Mouse (Mus musculus): ENCODE results near the gene Pxylp1. TPM values are rescaled to one million over a fixed set of nuclear protein-coding genes. Genes with fewer than 3 reads are reported as not detected.

Pxylp1 gene
- polyA plus RNA-seq, 1 experiment from 2014 or later, result 15.8 TPM

DNA sequence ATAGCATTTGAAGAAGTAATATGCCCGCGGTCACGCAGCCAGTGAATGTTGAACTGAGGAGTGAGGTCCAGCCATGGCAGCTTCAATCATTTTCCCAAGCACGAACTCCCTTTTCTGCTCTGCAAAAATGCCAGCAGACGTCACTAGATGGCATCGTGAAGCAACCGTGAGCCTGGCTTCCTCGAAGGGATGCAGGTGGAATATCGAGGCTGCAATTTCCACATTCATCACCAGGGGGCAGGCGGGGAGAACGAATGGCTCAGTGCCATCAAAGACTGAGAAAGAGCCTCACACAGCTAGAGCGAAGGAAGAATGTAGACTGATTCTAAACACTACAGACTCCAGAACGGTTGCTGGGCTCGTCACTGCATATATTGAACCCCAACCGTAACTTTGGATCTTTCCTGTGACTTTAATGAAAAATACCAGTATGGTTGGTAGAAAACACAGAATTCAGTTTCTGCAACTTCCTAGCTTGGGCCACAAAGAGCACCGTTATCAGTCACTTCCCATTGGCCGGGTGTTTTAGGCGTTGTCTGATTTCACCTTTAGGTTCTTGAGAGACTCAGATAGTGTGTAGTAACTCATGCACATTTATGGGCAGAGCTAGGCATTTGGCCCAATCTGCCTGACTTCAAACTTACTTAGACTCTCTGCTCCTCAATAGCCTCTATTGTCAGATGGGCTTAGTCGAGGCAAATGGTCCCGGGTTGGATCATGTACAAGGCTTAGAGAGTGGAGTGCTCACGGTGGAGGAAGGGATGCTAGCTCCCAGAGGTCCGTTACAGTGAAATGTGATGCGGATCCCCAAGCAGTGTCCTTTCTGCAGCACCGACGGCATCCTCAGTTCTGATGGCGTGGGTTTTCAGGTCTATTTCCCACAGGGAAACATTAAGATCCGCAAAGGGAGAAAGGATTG, 24.4 kb upstream of the Pxylp1 start:
- peak; percentile 85 for ATAC-seq (ENCODE audit: low read depth)
- no peak overlapping the region for H3K27ac ChIP-seq (ENCODE audit: low read length)
- H3K9me3 ChIP-seq (ENCODE audit: control insufficient read depth, low read length), result peaks cover 5% of the 10 kb centered on the region; the same call in 1 of the 2 replicates
- no peak overlapping the region for H3K4me2 ChIP-seq (ENCODE audit: low read depth, low read length)
- H3K4me3 ChIP-seq (ENCODE audit: low read length), result no peak overlapping the region
- H3K4me1 ChIP-seq (replicated peaks; ENCODE audit: control insufficient read depth, insufficient read depth, low read length), result no peaks in the 10 kb centered on the region
- no peaks in the 10 kb centered on the region for H3K27me3 ChIP-seq (ENCODE audit: control insufficient read depth, insufficient read depth, low read depth, low read length)
- H3K9ac ChIP-seq (ENCODE audit: low read length), result no peak overlapping the region
- 35% methylated on average over 27 of the region's 27 CpGs for WGBS
- H3K36me3 ChIP-seq (ENCODE audit: control insufficient read depth, insufficient read depth, low read length), result no peaks in the 10 kb centered on the region

DNA sequence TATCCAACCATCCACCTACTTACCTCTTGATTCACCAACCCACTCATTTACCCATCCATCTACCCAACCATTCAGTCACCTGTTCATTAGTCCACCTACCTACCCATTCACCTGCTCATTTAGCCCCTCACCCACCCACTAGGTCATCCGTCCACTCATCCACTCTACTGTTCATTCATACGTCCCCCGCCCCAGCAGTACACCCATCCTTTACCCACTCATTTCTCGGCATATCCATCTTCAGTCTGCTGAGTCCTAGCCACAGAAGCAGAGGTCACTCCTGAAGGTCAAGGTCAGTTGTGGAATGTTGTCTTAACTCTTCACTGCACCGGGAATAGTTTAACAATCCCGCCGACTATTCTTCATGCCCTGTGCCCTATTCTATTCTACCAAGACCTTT, 23.6 kb upstream of the Pxylp1 start:
- Histone ChIP-seq H3K27me3 (ENCODE audit: control insufficient read depth, insufficient read depth, low read depth, low read length) (no peaks in the 10 kb centered on the region), H3K4me3 (ENCODE audit: low read length) (no peak overlapping the region), H3K9me3 (ENCODE audit: control insufficient read depth, low read length) (peaks cover 5% of the 10 kb centered on the region; the same call in 1 of the 2 replicates), H3K27ac (ENCODE audit: low read length) (no peak overlapping the region), H3K36me3 (ENCODE audit: control insufficient read depth, insufficient read depth, low read length) (no peaks in the 10 kb centered on the region), H3K9ac (ENCODE audit: low read length) (no peak overlapping the region), H3K4me1 (replicated peaks; ENCODE audit: control insufficient read depth, insufficient read depth, low read length) (no peaks in the 10 kb centered on the region), H3K4me2 (ENCODE audit: low read depth, low read length) (no peak overlapping the region)
- 33% methylated on average over 7 of the region's 7 CpGs for WGBS
- ATAC-seq (ENCODE audit: low read depth), result 0 out of 2 replicates have a peak, but pooled peaks have one; percentile 38

DNA sequence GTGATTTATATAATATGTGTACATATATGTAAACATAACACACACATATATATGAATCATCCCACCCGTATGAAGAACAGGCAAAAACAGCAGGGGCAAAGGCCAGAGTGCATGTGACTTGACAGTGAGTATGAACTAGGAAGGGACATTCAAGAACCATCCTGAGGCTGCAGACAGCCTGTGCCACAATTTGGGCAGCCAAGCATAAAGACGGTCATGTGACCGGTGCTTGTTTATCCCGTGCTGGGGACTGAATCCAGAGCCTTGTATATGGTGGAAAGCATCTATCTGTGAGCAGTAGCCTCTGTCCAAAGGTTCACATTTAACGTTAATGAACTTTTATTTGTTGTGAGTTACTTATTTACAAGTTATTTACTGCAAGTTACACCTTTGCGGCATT, 22.4 kb upstream of the Pxylp1 start:
- Histone ChIP-seq H3K4me3 (ENCODE audit: low read length) (no peak overlapping the region), H3K9me3 (ENCODE audit: control insufficient read depth, low read length) (peaks cover 5% of the 10 kb centered on the region; the same call in 1 of the 2 replicates), H3K4me1 (replicated peaks; ENCODE audit: control insufficient read depth, insufficient read depth, low read length) (no peaks in the 10 kb centered on the region), H3K36me3 (ENCODE audit: control insufficient read depth, insufficient read depth, low read length) (no peaks in the 10 kb centered on the region), H3K27me3 (ENCODE audit: control insufficient read depth, insufficient read depth, low read depth, low read length) (no peaks in the 10 kb centered on the region), H3K27ac (ENCODE audit: low read length) (no peak overlapping the region), H3K9ac (ENCODE audit: low read length) (no peak overlapping the region), H3K4me2 (ENCODE audit: low read depth, low read length) (no peak overlapping the region)
- WGBS, result 82% methylated on average over 6 of the region's 6 CpGs
- ATAC-seq (ENCODE audit: low read depth), result no peak

DNA sequence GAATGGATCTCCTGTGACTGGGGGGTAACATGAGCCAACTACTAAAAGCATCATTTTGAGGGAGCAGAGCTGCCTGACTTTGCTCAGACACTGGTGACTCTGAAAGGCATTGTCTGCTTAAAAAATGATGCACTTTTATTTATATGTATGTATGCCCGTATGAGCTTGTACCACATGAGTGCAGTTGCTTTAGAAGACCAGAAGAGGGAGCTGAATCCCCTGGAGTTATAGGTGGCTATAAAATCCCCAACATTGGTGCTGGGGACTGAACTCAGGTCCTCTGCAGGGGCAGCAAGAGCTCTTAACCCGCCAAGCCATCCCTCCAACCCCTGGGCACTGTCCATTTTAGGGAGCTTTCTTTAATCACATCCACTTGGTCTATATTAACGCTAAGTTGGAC, 21.5 kb upstream of the Pxylp1 start:
- no peak overlapping the region for H3K9ac ChIP-seq (ENCODE audit: low read length)
- no peak overlapping the region for H3K27ac ChIP-seq (ENCODE audit: low read length)
- no peaks in the 10 kb centered on the region for H3K36me3 ChIP-seq (ENCODE audit: control insufficient read depth, insufficient read depth, low read length)
- no peaks in the 10 kb centered on the region for H3K9me3 ChIP-seq (ENCODE audit: control insufficient read depth, low read length)
- H3K4me1 ChIP-seq (replicated peaks; ENCODE audit: control insufficient read depth, insufficient read depth, low read length), result no peaks in the 10 kb centered on the region
- WGBS, result 77% methylated on average over 3 of the region's 3 CpGs
- ATAC-seq (ENCODE audit: low read depth), result no peak
- no peak overlapping the region for H3K4me2 ChIP-seq (ENCODE audit: low read depth, low read length)
- H3K27me3 ChIP-seq (ENCODE audit: control insufficient read depth, insufficient read depth, low read depth, low read length), result no peaks in the 10 kb centered on the region
- H3K4me3 ChIP-seq (ENCODE audit: low read length), result no peak overlapping the region

DNA sequence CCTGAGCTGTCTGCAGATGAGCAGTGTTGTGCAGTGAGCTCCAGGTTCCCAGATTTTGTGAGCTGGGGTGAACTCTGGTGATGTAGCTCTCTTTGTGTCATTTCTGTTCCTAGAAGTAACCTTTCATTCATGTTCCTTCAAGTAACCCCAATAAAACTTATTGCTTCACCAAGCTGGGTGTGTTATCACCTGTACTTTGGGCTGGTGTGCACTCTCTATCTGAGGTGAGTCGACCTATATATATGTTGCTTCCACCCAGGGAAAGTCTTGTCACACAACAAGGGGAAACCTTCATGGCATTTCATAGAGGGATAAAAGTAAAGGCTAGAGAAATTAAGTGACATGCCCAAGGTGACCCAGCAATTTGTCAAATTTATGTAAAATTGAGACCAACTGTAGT, 17.0 kb upstream of the Pxylp1 start:
- Histone ChIP-seq H3K27me3 (ENCODE audit: control insufficient read depth, insufficient read depth, low read depth, low read length) (no peaks in the 10 kb centered on the region), H3K4me1 (replicated peaks; ENCODE audit: control insufficient read depth, insufficient read depth, low read length) (no peaks in the 10 kb centered on the region), H3K4me2 (ENCODE audit: low read depth, low read length) (no peak overlapping the region), H3K4me3 (ENCODE audit: low read length) (no peak overlapping the region), H3K27ac (ENCODE audit: low read length) (no peak overlapping the region), H3K9me3 (ENCODE audit: control insufficient read depth, low read length) (no peaks in the 10 kb centered on the region), H3K9ac (ENCODE audit: low read length) (no peak overlapping the region), H3K36me3 (ENCODE audit: control insufficient read depth, insufficient read depth, low read length) (no peaks in the 10 kb centered on the region)
- 82% methylated on average over 1 of the region's 1 CpGs for WGBS
- ATAC-seq (ENCODE audit: low read depth), result no peak

DNA sequence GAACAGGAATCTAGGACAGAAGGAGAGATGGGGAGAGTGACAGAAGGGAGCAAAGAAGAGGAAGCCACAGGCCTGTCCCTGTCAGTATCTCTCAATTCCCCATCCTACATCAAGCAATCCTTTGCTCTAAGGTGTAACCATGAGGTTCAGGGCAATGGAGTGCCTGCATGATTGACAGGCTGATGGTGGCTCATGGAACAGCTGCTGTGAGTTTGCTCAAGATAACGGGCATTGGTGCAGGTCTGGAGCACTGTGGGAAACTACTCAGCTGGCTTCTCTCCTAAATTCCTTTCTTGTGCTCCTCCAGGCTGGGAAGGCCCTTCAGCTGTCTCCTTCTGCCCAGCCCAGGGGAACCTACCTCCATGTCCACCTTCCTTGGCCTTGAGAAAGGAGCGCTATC, 16.3 kb upstream of the Pxylp1 start:
- H3K4me1 ChIP-seq (replicated peaks; ENCODE audit: control insufficient read depth, insufficient read depth, low read length), result no peaks in the 10 kb centered on the region
- no peak overlapping the region for H3K4me3 ChIP-seq (ENCODE audit: low read length)
- no peak for ATAC-seq (ENCODE audit: low read depth)
- no peak overlapping the region for H3K9ac ChIP-seq (ENCODE audit: low read length)
- no peak overlapping the region for H3K4me2 ChIP-seq (ENCODE audit: low read depth, low read length)
- WGBS, result 54% methylated on average over 2 of the region's 2 CpGs
- no peak overlapping the region for H3K27ac ChIP-seq (ENCODE audit: low read length)
- no peaks in the 10 kb centered on the region for H3K9me3 ChIP-seq (ENCODE audit: control insufficient read depth, low read length)
- H3K36me3 ChIP-seq (ENCODE audit: control insufficient read depth, insufficient read depth, low read length), result no peaks in the 10 kb centered on the region
- no peaks in the 10 kb centered on the region for H3K27me3 ChIP-seq (ENCODE audit: control insufficient read depth, insufficient read depth, low read depth, low read length)

DNA sequence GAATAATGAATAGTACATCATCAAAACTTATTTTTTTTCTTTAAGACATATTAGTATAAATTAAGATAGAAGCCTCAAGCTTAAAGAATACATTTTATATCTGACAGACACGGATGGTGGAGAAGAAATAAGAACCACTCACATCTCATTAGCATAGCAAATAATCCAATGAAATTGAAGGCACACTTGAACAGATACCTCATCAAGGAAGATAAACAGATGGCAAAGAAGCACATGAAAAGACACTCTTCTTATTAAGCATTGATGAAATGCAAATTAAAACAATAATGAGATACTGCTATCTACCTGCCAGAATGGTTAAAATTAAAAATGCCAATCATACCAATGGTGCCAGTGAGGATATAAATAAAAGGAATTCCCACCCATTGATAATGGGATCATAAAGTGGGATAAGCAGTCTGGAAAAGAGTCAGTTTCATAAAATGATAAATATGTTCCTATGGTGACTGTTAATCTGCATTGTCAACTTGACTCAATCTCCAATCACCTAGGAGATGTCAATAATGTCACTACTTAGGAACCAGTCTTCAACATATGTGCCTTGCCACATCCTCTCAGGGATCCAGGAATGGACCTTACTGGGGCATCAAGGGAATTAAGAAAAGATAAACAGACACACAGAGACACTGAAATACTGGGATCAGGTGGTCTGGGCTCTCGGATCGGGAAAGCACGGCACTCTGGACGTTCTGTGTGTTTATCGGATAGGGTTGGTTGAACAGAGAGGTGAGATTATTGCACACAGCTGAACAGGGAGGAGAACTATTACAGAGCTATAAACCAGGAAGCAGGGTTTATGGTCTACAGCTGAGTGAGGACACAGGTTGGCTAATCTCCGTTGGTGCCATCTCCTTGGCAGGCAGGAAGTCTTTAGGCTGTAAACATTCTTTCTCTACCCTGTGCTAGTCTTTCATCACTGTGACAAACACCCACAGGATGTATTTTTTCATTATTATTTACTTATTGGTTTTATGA, 12.2 kb upstream of the Pxylp1 start:
- Histone ChIP-seq H3K4me3 (ENCODE audit: low read length) (no peak overlapping the region), H3K27me3 (ENCODE audit: control insufficient read depth, insufficient read depth, low read depth, low read length) (no peaks in the 10 kb centered on the region), H3K27ac (ENCODE audit: low read length) (no peak overlapping the region), H3K9ac (ENCODE audit: low read length) (no peak overlapping the region), H3K36me3 (ENCODE audit: control insufficient read depth, insufficient read depth, low read length) (no peaks in the 10 kb centered on the region), H3K9me3 (ENCODE audit: control insufficient read depth, low read length) (no peaks in the 10 kb centered on the region), H3K4me2 (ENCODE audit: low read depth, low read length) (no peak overlapping the region), H3K4me1 (replicated peaks; ENCODE audit: control insufficient read depth, insufficient read depth, low read length) (no peaks in the 10 kb centered on the region)
- 78% methylated on average over 7 of the region's 7 CpGs for WGBS
- ATAC-seq (ENCODE audit: low read depth), result no peak

DNA sequence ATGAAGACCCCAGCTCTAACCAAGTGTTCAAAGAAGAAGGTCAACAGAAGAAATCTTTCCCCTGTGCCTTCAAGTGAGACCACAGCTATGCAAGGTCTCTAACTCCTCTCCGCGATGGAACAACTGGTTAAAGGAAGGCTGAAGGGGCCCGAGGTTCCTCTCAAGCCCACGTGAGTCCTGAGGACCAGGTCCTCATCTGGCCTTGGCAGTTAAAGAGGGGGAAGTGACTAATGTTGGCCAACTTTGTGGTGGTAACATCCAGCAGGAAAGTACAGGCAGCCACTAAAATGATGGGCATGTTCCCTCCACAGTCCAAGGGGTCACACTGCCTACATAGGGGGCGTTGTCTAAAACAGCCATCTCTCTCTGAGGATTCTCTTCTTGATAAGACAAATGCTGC, 7.2 kb upstream of the Pxylp1 start:
- no peak for ATAC-seq (ENCODE audit: low read depth)

DNA sequence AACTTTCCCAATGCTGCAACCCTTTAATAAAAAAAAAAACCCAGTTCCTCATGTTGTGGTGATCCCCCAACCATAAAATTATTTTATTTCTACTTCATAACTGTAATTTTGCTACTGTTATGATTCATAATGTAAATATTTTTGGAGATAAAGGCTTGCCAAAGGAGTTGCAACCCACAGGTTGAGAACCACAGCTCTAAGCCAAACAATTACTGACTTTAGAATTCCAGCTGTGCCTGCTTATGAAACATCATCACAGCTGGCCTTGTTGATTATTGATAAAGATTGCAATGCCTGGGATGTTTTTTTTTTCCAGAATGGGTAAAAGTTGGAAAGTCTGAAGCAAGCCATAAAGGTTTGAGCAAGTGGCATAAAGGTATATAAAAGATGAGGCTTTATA, 6.5 kb upstream of the Pxylp1 start:
- H3K4me1 ChIP-seq (replicated peaks; ENCODE audit: control insufficient read depth, insufficient read depth, low read length), result no peaks in the 10 kb centered on the region
- no peak overlapping the region for H3K27ac ChIP-seq (ENCODE audit: low read length)
- no peak for ATAC-seq (ENCODE audit: low read depth)
- no peaks in the 10 kb centered on the region for H3K36me3 ChIP-seq (ENCODE audit: control insufficient read depth, insufficient read depth, low read length)
- H3K4me3 ChIP-seq (ENCODE audit: low read length), result no peak overlapping the region
- H3K27me3 ChIP-seq (ENCODE audit: control insufficient read depth, insufficient read depth, low read depth, low read length), result no peaks in the 10 kb centered on the region
- H3K9me3 ChIP-seq (ENCODE audit: control insufficient read depth, low read length), result no peaks in the 10 kb centered on the region
- no peak overlapping the region for H3K4me2 ChIP-seq (ENCODE audit: low read depth, low read length)
- no peak overlapping the region for H3K9ac ChIP-seq (ENCODE audit: low read length)

More for the DNA sequence above, 7.2 kb upstream of the Pxylp1 start:
- no peak overlapping the region for H3K27ac ChIP-seq (ENCODE audit: low read length)
- H3K9me3 ChIP-seq (ENCODE audit: control insufficient read depth, low read length), result no peaks in the 10 kb centered on the region
- H3K27me3 ChIP-seq (ENCODE audit: control insufficient read depth, insufficient read depth, low read depth, low read length), result no peaks in the 10 kb centered on the region
- no peak overlapping the region for H3K4me2 ChIP-seq (ENCODE audit: low read depth, low read length)
- H3K4me3 ChIP-seq (ENCODE audit: low read length), result no peak overlapping the region
- WGBS, result 70% methylated on average over 5 of the region's 5 CpGs
- H3K36me3 ChIP-seq (ENCODE audit: control insufficient read depth, insufficient read depth, low read length), result no peaks in the 10 kb centered on the region
- H3K9ac ChIP-seq (ENCODE audit: low read length), result no peak overlapping the region
- no peaks in the 10 kb centered on the region for H3K4me1 ChIP-seq (replicated peaks; ENCODE audit: control insufficient read depth, insufficient read depth, low read length)
